Mouse (Mus musculus): ENCODE data around the gene Pacsin2.

DNA sequence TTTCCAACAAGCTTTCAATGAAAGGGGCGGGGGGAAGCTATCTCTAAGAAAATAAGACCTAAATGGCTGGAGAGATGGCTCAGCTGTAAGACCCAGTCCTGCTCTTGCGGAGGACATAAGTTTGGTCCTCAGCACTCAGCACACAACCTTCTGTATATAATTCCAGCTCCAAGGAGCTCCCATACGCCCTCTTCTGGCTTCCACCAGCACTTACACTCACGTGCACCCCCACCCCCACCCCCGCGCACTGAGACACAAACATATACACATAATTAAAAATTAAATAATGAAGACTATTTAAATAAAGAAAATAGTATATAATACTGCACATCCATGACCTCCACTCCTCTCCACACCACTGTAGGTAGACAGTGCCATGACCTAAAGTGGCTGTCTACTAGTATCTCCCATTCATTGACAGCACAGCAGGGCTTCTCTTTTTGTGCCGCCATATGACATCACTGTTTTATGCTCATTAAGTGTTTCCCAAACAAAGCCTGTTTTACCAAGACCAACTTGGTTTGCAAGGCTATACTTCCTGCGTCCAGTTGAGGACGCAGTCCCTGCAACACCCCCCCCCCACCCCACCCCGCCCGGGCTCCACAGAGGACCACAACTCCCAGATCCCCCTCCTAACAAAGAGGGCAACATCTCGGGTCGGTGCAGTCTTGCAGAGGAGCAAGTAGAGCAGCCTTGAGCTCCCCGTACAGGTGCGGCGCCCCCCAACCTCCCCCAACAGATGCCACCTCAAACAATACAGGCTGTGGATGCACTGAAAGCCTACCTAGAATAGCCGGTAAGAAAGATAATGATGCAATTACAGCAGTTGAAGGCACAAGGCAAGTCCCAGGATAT lies 45.8 kb upstream of the Pacsin2 start:
- TF ChIP-seq CTCF (IDR thresholded peaks at IDR 0.05; ENCODE audit: low read depth) (no peak; the same call in 1 of the 2 replicates), EP300 (IDR thresholded peaks at IDR 0.05; ENCODE audit: low read depth) (no peak)

All from liver, postnatal 0 days (tissue).